Mouse (Mus musculus): ENCODE measurements around the gene Necab2. TPM values are rescaled to one million over a fixed set of nuclear protein-coding genes. Genes with fewer than 3 reads are reported as not detected.

Gene Necab2
- polyA plus RNA-seq, 1 experiment from 2014 or later: 4.2 TPM

GRCm38 (mm10) chr8:119461356-119461755 is 14.8 kb downstream of the Necab2 start:
- 79% methylated on average over 9 of the region's 9 CpGs for WGBS
- Histone ChIP-seq H3K9me3 (no peaks in the 10 kb centered on the region), H3K36me3 (no peaks in the 10 kb centered on the region), H3K4me2 (no peak overlapping the region), H3K27me3 (peaks cover 27% of the 10 kb centered on the region), H3K27ac (no peak overlapping the region), H3K9ac (no peak overlapping the region), H3K4me1 (peaks cover 18% of the 10 kb centered on the region), H3K4me3 (no peak overlapping the region)
- no peak for ATAC-seq (ENCODE audit: insufficient number of reproducible peaks, insufficient read depth, low FRiP score, low TSS enrichment, low read depth)

GRCm38 (mm10) chr8:119463709-119464108 is 17.2 kb downstream of the Necab2 start:
- Histone ChIP-seq H3K4me1 (peaks cover 23% of the 10 kb centered on the region), H3K36me3 (no peaks in the 10 kb centered on the region), H3K4me2 (no peak overlapping the region), H3K4me3 (no peak overlapping the region), H3K27ac (no peak overlapping the region), H3K9ac (no peak overlapping the region), H3K9me3 (no peaks in the 10 kb centered on the region), H3K27me3 (peaks cover 37% of the 10 kb centered on the region)
- 63% methylated on average over 7 of the region's 7 CpGs for WGBS
- no peak for ATAC-seq (ENCODE audit: insufficient number of reproducible peaks, insufficient read depth, low FRiP score, low TSS enrichment, low read depth)

- no peak overlapping the region for H3K9ac ChIP-seq
- H3K27ac ChIP-seq: no peak overlapping the region
- H3K9me3 ChIP-seq: no peaks in the 10 kb centered on the region
- H3K4me1 ChIP-seq: peaks cover 19% of the 10 kb centered on the region
- peak overlapping the region; percentile 16 for H3K4me3 ChIP-seq
- ATAC-seq (ENCODE audit: insufficient number of reproducible peaks, insufficient read depth, low FRiP score, low TSS enrichment, low read depth): peak; percentile 68; the same call in 1 of the 2 replicates
- H3K36me3 ChIP-seq: no peaks in the 10 kb centered on the region
- H3K4me2 ChIP-seq: peak overlapping the region; percentile 50
- H3K27me3 ChIP-seq: peaks cover 37% of the 10 kb centered on the region
- 4% methylated on average over 18 of the region's 18 CpGs for WGBS
Measured at GRCm38 (mm10) chr8:119466105-119466504, 19.6 kb downstream of the Necab2 start.

- H3K36me3 ChIP-seq: no peaks in the 10 kb centered on the region
- no peak overlapping the region for H3K4me2 ChIP-seq
- 78% methylated on average over 10 of the region's 10 CpGs for WGBS
- peaks cover 19% of the 10 kb centered on the region for H3K4me1 ChIP-seq
- no peak overlapping the region for H3K27ac ChIP-seq
- no peaks in the 10 kb centered on the region for H3K9me3 ChIP-seq
- H3K9ac ChIP-seq: no peak overlapping the region
- peaks cover 37% of the 10 kb centered on the region for H3K27me3 ChIP-seq
- ATAC-seq (ENCODE audit: insufficient number of reproducible peaks, insufficient read depth, low FRiP score, low TSS enrichment, low read depth): no peak
- no peak overlapping the region for H3K4me3 ChIP-seq
Measured at GRCm38 (mm10) chr8:119466794-119467193, 20.3 kb downstream of the Necab2 start.

GRCm38 (mm10) chr8:119468091-119468490 is 21.6 kb downstream of the Necab2 start:
- 87% methylated on average over 8 of the region's 8 CpGs for WGBS
- no peak for ATAC-seq (ENCODE audit: insufficient number of reproducible peaks, insufficient read depth, low FRiP score, low TSS enrichment, low read depth)
- no peaks in the 10 kb centered on the region for H3K9me3 ChIP-seq
- H3K4me3 ChIP-seq: no peak overlapping the region
- no peak overlapping the region for H3K9ac ChIP-seq
- H3K27me3 ChIP-seq: peaks cover 37% of the 10 kb centered on the region
- H3K27ac ChIP-seq: no peak overlapping the region
- peaks cover 19% of the 10 kb centered on the region for H3K4me1 ChIP-seq
- no peak overlapping the region for H3K4me2 ChIP-seq
- no peaks in the 10 kb centered on the region for H3K36me3 ChIP-seq

- H3K27ac ChIP-seq: no peak overlapping the region
- H3K27me3 ChIP-seq: no peaks in the 10 kb centered on the region
- no peak overlapping the region for H3K4me2 ChIP-seq
- H3K4me1 ChIP-seq: peaks cover 5% of the 10 kb centered on the region; the same call in 1 of the 2 replicates
- no peak for ATAC-seq (ENCODE audit: insufficient number of reproducible peaks, insufficient read depth, low FRiP score, low TSS enrichment, low read depth)
- H3K9ac ChIP-seq: 0 out of 2 replicates have a peak overlapping the region, but pooled peaks have one; percentile 16
- no peak overlapping the region for H3K4me3 ChIP-seq
- no peaks in the 10 kb centered on the region for H3K36me3 ChIP-seq
- 26% methylated on average over 5 of the region's 5 CpGs for WGBS
- H3K9me3 ChIP-seq: no peaks in the 10 kb centered on the region
Measured at GRCm38 (mm10) chr8:119478684-119479083, 32.2 kb downstream of the Necab2 start.

- Histone ChIP-seq H3K36me3 (no peaks in the 10 kb centered on the region), H3K27ac (no peak overlapping the region), H3K4me2 (no peak overlapping the region), H3K9ac (no peak overlapping the region), H3K4me3 (no peak overlapping the region), H3K9me3 (no peaks in the 10 kb centered on the region), H3K4me1 (no peaks in the 10 kb centered on the region), H3K27me3 (no peaks in the 10 kb centered on the region)
- no peak for ATAC-seq (ENCODE audit: insufficient number of reproducible peaks, insufficient read depth, low FRiP score, low TSS enrichment, low read depth)
- 78% methylated on average over 11 of the region's 11 CpGs for WGBS
Measured at GRCm38 (mm10) chr8:119484145-119484896, 37.8 kb downstream of the Necab2 start.

GRCm38 (mm10) chr8:119487093-119487492 is 40.6 kb downstream of the Necab2 start:
- no peaks in the 10 kb centered on the region for H3K36me3 ChIP-seq

GRCm38 (mm10) chr8:119496848-119497247 is 50.3 kb downstream of the Necab2 start:
- peaks cover 10% of the 10 kb centered on the region for H3K4me1 ChIP-seq
- H3K4me2 ChIP-seq: no peak overlapping the region

More at GRCm38 (mm10) chr8:119487093-119487492, 40.6 kb downstream of the Necab2 start:
- 76% methylated on average over 7 of the region's 7 CpGs for WGBS
- H3K27me3 ChIP-seq: no peaks in the 10 kb centered on the region
- H3K27ac ChIP-seq: no peak overlapping the region
- H3K4me3 ChIP-seq: no peak overlapping the region
- no peak for ATAC-seq (ENCODE audit: insufficient number of reproducible peaks, insufficient read depth, low FRiP score, low TSS enrichment, low read depth)
- peaks cover 11% of the 10 kb centered on the region; the same call in 1 of the 2 replicates for H3K4me1 ChIP-seq
- no peak overlapping the region for H3K4me2 ChIP-seq
- no peak overlapping the region for H3K9ac ChIP-seq
- no peaks in the 10 kb centered on the region for H3K9me3 ChIP-seq

GRCm38 (mm10) chr8:119499836-119500235 is 53.3 kb downstream of the Necab2 start:
- no peak overlapping the region for H3K4me3 ChIP-seq
- H3K4me2 ChIP-seq: no peak overlapping the region
- no peaks in the 10 kb centered on the region for H3K9me3 ChIP-seq
- no peak overlapping the region for H3K27ac ChIP-seq
- H3K4me1 ChIP-seq: peaks cover 10% of the 10 kb centered on the region
- ATAC-seq (ENCODE audit: insufficient number of reproducible peaks, insufficient read depth, low FRiP score, low TSS enrichment, low read depth): no peak
- no peaks in the 10 kb centered on the region for H3K27me3 ChIP-seq
- H3K9ac ChIP-seq: no peak overlapping the region
- no peaks in the 10 kb centered on the region for H3K36me3 ChIP-seq
- 59% methylated on average over 2 of the region's 2 CpGs for WGBS

More at GRCm38 (mm10) chr8:119496848-119497247, 50.3 kb downstream of the Necab2 start:
- Histone ChIP-seq H3K4me3 (no peak overlapping the region), H3K36me3 (no peaks in the 10 kb centered on the region), H3K9me3 (no peaks in the 10 kb centered on the region), H3K9ac (no peak overlapping the region), H3K27ac (no peak overlapping the region), H3K27me3 (no peaks in the 10 kb centered on the region)
- ATAC-seq (ENCODE audit: insufficient number of reproducible peaks, insufficient read depth, low FRiP score, low TSS enrichment, low read depth): no peak
- 20% methylated on average over 6 of the region's 6 CpGs for WGBS

- Histone ChIP-seq H3K27ac (no peak within 1 kb of the TSS), H3K36me3 (peaks cover 15% of the 10 kb centered on the region), H3K4me2 (no peak within 1 kb of the TSS), H3K27me3 (no peaks in the 10 kb centered on the region), H3K9ac (no peak within 1 kb of the TSS), H3K4me3 (no peak within 1 kb of the TSS), H3K9me3 (no peaks in the 10 kb centered on the region), H3K4me1 (peaks cover 18% of the 10 kb centered on the region)
- no peak for ATAC-seq (ENCODE audit: insufficient number of reproducible peaks, insufficient read depth, low FRiP score, low TSS enrichment, low read depth)
- WGBS: 7% methylated on average over 5 of the region's 5 CpGs
Measured at GRCm38 (mm10) chr8:119501598-119501997, 55.1 kb downstream of the Necab2 start, which contains the start of gene Slc38a8. Gene Slc38a8 (minus strand): TSS chr8:119501698.

GRCm38 (mm10) chr8:119502111-119502510 is 55.6 kb downstream of the Necab2 start:
- no peak for ATAC-seq (ENCODE audit: insufficient number of reproducible peaks, insufficient read depth, low FRiP score, low TSS enrichment, low read depth)
- H3K9ac ChIP-seq: no peak overlapping the region
- no peak overlapping the region for H3K4me2 ChIP-seq

More at GRCm38 (mm10) chr8:119502111-119502510, 55.6 kb downstream of the Necab2 start:
- peaks cover 18% of the 10 kb centered on the region for H3K4me1 ChIP-seq
- WGBS: 45% methylated on average over 4 of the region's 4 CpGs
- H3K36me3 ChIP-seq: peaks cover 18% of the 10 kb centered on the region
- H3K27ac ChIP-seq: no peak overlapping the region
- no peaks in the 10 kb centered on the region for H3K27me3 ChIP-seq
- H3K9me3 ChIP-seq: no peaks in the 10 kb centered on the region
- H3K4me3 ChIP-seq: no peak overlapping the region
